Mouse (Mus musculus): ENCODE data around the gene Cyp21a1.
"Not testable (repeated sequence)": the region's sequence is repeated elsewhere in the genome, so short reads cannot be mapped to it uniquely, and the experiment has no call there.

The Cyp21a1 gene

GRCm38 (mm10) chr17:34804871-34805562, 656 bp upstream of the Cyp21a1 start:
- in situ Hi-C loops (cut with MseI, MboI) = loop anchor here in 1 of 2 experiments (5.0 kb wide), 1 partner anchor 83 kb away; no protein-coding TSS in a partner anchor

DNA sequence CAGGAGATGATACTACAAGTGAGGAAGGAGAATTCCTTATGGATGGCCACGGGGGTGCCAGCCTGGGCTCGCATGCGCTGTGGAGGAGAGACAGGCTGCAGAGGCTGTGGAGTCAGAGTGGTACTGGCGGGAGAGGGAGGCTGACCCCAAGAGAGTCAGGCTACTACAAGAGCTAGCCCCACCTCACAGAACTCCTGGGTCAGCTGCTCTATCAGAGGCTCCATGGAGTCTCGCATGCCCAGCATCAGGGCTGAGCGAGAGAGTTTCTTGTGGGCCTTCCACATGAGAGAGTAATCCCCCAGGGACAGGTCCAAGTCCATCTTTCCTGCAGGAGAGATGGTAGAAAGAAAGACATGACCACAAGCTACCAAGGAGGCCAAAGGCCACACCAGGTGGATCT, 994 bp downstream of the Cyp21a1 start:
- in situ Hi-C loops (cut with MseI, MboI) = loop anchor here in 1 of 2 experiments (5.0 kb wide), 1 partner anchor 81 kb away; no protein-coding TSS in a partner anchor

GRCm38 (mm10) chr17:34802756-34803155, 1.6 kb downstream of the Cyp21a1 start:
- in situ Hi-C loops (cut with MseI, MboI) = loop anchor here in 1 of 2 experiments (5.0 kb wide), 1 partner anchor 80 kb away; no protein-coding TSS in a partner anchor

DNA sequence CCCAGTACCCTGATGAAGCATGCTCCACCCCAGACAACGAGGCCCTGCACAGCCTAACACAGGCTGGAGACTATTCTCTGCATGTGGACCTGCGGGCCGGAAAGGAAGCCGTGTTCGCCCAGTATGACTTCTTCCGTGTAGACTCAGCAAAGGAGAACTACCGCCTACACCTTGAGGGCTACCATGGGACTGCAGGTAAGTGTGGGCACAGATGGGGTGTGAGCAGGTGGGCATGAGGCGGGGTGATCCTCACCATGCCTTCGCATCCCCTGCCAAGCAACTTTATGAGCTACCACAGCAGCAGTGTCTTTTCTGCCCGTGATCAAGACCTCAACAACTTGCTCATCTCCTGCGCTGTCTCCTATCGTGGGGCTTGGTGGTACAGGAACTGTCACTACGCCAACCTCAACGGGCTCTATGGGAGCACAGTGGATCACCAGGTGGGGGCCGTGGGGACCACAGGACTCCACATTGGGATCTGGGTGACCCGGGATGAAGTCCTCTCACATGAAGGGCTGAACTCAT, 3.5 kb downstream of the Cyp21a1 start:
- in situ Hi-C loops (cut with MseI, MboI) = loop anchor here in 1 of 2 experiments (5.0 kb wide), 1 partner anchor 79 kb away; no protein-coding TSS in a partner anchor

DNA sequence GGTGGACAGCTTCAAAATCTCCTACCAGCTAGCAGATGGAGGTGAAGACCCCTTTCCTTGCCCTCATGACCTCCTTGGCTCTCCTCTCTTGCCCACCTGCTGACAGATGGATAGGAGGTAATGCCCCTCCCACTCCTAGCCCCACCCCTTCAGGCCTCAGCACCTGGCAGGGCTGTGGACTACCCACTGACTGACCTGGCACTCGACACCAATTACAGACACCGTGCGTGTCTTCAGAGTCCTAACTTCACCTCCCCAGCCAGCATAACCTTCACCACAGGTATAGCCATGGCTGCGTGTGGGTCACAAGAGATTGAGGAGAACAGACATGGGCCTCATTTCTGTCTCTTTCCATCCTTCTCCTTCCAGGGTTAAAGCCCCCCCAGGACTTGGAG, 4.8 kb downstream of the Cyp21a1 start:
- in situ Hi-C loops (cut with MseI, MboI) = no loop called here

DNA sequence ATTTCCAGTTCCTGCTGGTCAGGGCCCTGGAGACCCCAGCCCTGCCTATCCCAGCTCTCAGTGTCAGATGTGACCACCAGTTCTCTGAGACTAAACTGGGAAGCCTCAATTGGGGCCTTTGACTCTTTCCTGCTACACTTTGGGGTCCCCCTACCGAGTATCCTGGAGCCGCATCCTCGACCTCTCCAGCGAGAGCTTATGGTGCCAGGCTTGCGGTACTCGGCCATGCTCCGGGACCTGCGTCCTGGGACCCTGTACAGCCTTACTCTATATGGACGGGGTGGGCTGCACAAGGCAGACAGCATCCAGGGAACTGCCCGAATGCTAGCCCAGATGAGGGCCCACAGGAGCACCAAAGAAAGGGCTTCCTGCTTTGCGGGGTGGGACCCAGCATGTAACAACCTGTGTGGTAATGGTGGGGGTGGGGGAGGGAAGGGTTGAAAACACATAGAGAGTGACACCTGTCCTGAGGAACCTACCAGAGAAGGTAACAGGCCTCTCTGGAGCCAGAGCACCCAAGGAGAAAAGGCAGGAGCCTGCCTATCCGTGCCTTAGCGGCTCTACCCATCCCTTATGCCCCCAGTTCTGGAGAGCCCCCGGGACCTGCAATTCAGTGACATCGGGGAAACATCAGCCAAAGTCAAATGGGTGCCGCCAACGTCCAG, 5.4 kb downstream of the Cyp21a1 start:
- in situ Hi-C loops (cut with MseI, MboI) = no loop called here

- in situ Hi-C loops (cut with MseI, MboI) = not testable (repeated sequence)
Observed at GRCm38 (mm10) chr17:34798071-34798470, 6.3 kb downstream of the Cyp21a1 start.

GRCm38 (mm10) chr17:34797211-34797995, 7.0 kb downstream of the Cyp21a1 start:
- in situ Hi-C loops (cut with MseI, MboI) = not testable (repeated sequence)

- in situ Hi-C loops (cut with MseI, MboI) = no loop called here
Observed at GRCm38 (mm10) chr17:34796311-34797140, 7.8 kb downstream of the Cyp21a1 start.

DNA sequence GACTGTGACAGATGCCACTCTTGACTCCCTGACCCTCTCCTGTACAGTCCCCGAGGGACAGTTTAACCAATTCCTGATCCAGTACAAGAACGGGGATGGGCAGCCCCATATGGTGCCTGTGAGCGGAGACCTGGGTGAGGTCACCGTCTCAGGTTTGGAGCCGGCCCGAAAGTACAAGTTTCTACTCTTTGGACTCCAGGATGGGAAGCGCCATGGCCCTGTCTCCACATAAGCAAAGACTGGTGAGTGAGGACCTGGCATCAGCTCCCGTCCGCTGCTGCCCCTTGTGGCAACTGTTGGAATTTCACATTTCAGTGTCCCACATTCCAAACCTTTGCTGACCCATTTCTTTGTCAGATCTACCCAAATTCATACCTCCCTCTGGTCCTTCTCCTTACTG, 8.7 kb downstream of the Cyp21a1 start:
- in situ Hi-C loops (cut with MseI, MboI) = no loop called here

GRCm38 (mm10) chr17:34795016-34795415, 9.3 kb downstream of the Cyp21a1 start:
- in situ Hi-C loops (cut with MseI, MboI) = no loop called here

DNA sequence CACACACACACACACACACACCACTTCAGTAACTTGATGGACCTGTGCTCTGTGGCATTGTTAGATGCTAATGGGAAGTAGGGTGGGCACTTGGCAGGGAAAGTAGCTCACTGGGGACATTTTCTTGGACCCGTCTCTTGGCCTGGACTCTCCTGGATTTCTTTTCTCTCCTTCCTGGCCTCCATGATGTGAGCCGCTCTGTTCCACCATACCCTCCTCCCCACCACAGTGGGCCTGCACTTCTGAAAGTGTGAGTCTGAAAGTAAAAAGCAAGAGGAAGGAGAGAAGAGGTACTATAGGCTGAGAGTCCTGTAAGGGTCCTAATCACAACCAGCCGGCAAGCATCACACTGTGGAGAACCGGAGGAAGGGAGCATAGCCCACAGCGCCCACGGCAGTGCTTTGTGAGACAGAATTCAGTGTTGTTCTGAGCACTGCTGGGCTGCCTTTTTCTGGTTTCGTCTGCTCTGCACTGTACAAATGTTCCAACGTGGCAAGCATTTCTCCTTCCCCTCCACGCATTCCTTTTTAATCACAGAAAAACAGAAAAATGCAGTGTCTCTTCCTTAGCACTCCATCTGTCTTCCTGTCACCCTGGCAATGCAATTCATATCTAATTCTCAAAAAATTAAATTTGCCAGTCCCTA, 26.6 kb downstream of the Cyp21a1 start:
- in situ Hi-C loops (cut with MseI, MboI) = no loop called here

DNA sequence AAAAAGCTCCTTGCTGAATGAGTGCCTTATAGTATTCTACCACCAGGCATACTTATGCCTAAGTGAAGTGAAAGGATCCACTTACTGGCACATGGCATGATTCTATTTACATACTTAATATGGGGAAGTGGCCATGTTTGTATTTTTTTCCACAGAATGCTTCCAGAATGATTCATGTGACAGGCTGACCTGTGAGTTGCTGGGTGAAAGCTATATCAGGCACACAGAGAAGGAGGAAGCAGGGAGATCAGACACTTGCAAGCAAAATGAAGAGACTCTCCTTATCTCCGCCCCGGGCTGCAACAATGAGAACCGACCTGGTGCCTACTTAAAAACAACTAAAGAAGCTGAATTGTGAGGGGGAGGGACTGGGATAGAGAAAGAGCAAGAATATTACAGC, 42.9 kb downstream of the Cyp21a1 start:
- in situ Hi-C loops (cut with MseI, MboI) = no loop called here

Measured in mouse trophoblast stem cell (cell line).